ENCODE assay signal across 8 mouse cellular contexts in the genomic region with DNA sequence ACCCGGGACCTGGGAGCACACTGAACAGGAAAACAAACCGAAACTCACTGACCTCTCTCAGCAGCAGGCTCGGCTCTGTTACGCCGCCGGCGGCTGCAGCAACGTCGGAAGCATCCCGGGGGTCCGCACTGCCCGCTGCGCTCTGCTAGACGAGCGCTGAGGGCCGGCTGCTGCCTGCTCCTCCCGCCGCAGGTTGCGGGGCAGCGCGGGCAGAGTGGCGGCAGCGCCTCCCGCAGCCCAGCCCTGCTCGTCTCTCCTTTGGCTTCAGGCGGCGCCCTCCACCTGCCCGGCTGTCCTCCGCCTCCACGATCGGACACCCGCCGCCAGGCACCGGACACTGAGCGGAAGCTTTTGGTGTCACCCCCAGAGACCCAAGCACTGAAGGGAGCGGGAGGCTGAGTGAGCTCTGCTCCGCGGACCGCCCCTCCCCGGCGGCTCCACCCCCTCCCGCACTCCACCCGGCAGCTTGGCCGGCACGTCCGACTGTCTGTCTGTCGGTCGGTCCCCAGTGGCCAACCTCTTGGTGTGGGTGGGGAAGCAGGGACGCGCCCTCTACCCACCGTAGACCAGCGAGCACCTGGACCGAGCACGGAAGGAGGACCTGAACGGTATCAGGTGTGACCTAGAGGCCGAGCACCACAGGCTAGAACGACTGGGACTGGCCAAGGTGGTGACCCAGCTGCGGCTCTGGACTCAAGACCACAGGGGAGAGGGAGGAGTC. TPM values are rescaled to one million over a fixed set of nuclear protein-coding genes. Genes with fewer than 3 reads are reported as not detected.
DNase-seq lines count a peak whose midpoint lies in the region; ATAC-seq and TF ChIP-seq lines count a peak whose summit lies in the region.

Rnf152 (minus strand) TSS at position 420 of the 721 bp plus-strand sequence.

- intact Hi-C loops in gastrocnemius, adult 2 months (cut with DNase I): no loop called here
- intact Hi-C loops in left cerebral cortex, postnatal 14 days (cut with DNase I): loop anchor here (5.0 to 10.0 kb wide), 2 partner anchors 264 to 362 kb away; no protein-coding TSS in a partner anchor

- H3K4me2 ChIP-seq in hindbrain, embryonic 15.5 days: peak within 1 kb of the TSS; percentile 80

- H3K9ac ChIP-seq in hindbrain, embryonic 15.5 days: peak within 1 kb of the TSS; percentile 83

- under 1% methylated on average over 50 of the region's 58 CpGs for WGBS in hindbrain, embryonic 15.5 days

- H3K36me3 ChIP-seq in hindbrain, embryonic 15.5 days: no peaks in the 10 kb centered on the region

- peak; percentile 78 for ATAC-seq in hindbrain, embryonic 15.5 days (ENCODE audit: low FRiP score, low read depth)
- ATAC-seq in megakaryocyte, adult 5-6 weeks (ENCODE audit: poor library complexity, severe bottlenecking): peak; percentile 70

- peaks cover 13% of the 10 kb centered on the region for H3K4me1 ChIP-seq in hindbrain, embryonic 15.5 days (replicated peaks)

- peak within 1 kb of the TSS; percentile 78 for H3K27ac ChIP-seq in gastrocnemius, adult 2 months
- peak within 1 kb of the TSS; percentile 88 for H3K27ac ChIP-seq in hindbrain, embryonic 15.5 days (replicated peaks)

- 0 out of 2 replicates have a peak, but pooled peaks have one; percentile 3 for TF ChIP-seq CTCF in gastrocnemius, adult 2 months (IDR thresholded peaks at IDR 0.05)

- no peaks in the 10 kb centered on the region for H3K27me3 ChIP-seq in hindbrain, embryonic 15.5 days

- peak; percentile 26 for DNase-seq in adrenal gland, adult 8-10 months
- DNase-seq in cerebellum, postnatal 36 days: peak; percentile 79 to 82
- peak; percentile 60 for DNase-seq in gastrocnemius, adult 2 months
- peak; percentile 8 to 15 for DNase-seq in left cerebral cortex, postnatal 14 days (ENCODE audit: low spot score in 2 of 2)
- peak; percentile 13 to 17 for DNase-seq in right cerebral cortex, adult 2 months (ENCODE audit: low spot score in 2 of 2)
- no peak for DNase-seq in adipocyte (ENCODE audit: low spot score)

- peak within 1 kb of the TSS; percentile 95 for H3K4me3 ChIP-seq in gastrocnemius, adult 2 months
- peak within 1 kb of the TSS; percentile 70 for H3K4me3 ChIP-seq in hindbrain, embryonic 15.5 days

- no peaks in the 10 kb centered on the region for H3K9me3 ChIP-seq in hindbrain, embryonic 15.5 days

RNA-seq across cellular contexts. Expression of gene Rnf152, which starts in this region (rescaled TPM):
- total RNA-seq in adrenal gland, adult 8-10 months (2022): 1 to 10 TPM; 1.3 to 2.2 (median 2.0) TPM
- total RNA-seq in gastrocnemius, adult 2 months (2021): under 1 TPM; 0.31 to 0.64 TPM
- polyA plus RNA-seq in hindbrain, embryonic 15.5 days (2015; fragmentation: Nextera tagmentation; extraction: Ambion mirVana): 22.6 and 23.3 TPM in 2 replicates
- total RNA-seq in left cerebral cortex, postnatal 14 days (2021): 10 to 100 TPM; 13.5 to 14.4 TPM
- not detected in 2 replicates for total RNA-seq in megakaryocyte, adult 5-6 weeks (2015)
- under 0.01 and 0.04 TPM in 2 replicates for total RNA-seq in megakaryocyte, adult 5-6 weeks (2017)

Comparison
In these comparisons a context has a peak if more than half of its experiments do, and no peak if none do; other contexts are left out.
1. RNA of gene Rnf152 (total RNA-seq): 13.5 to 14.4 TPM in left cerebral cortex, postnatal 14 days; 1.3 to 2.2 TPM in adrenal gland, adult 8-10 months, 0.31 to 0.64 TPM in gastrocnemius, adult 2 months and under 0.01 to 0.04 TPM in megakaryocyte, adult 5-6 weeks; every median in the first group is over 4 times any median in the second.
2. Peak in DNase-seq, H3K4me3 ChIP-seq and H3K27ac ChIP-seq in gastrocnemius, adult 2 months; RNA of the gene not detected or under 1 TPM.
3. Peak in ATAC-seq in megakaryocyte, adult 5-6 weeks; RNA of the gene not detected or under 1 TPM.